Mouse (Mus musculus) stomach, embryonic 14.5 days (tissue): Measurements from ENCODE around the gene Mug1. TPM values are rescaled to one million over a fixed set of nuclear protein-coding genes. Genes with fewer than 3 reads are reported as not detected.
"Not testable (repeated sequence)": the region's sequence is repeated elsewhere in the genome, so short reads cannot be mapped to it uniquely, and the experiment has no call there.

Experiments
- ATAC-seq: fragments of 200-750 bp; cut with Nextera tagmentation; 2 replicates; pipeline ENCODE4 v1.8.0; 2017; ENCODE audit warnings: low read depth, moderate TSS enrichment; ENCODE audit not compliant: insufficient number of reproducible peaks, insufficient read depth, low FRiP score
- H3K27ac ChIP-seq: fragments of 300-500 bp; sonication (generic); 2 replicates; pipeline ENCODE4 v1.5.1; 2014; ENCODE audit warnings: mild to moderate bottlenecking, low read length, moderate library complexity, mixed read lengths
- H3K27me3 ChIP-seq: fragments of 300-500 bp; sonication (generic); 2 replicates; pipeline ENCODE4 v1.6.1; 2014; ENCODE audit warnings: low read length, control low read depth, mixed read lengths; ENCODE audit not compliant: control insufficient read depth, insufficient read depth
- H3K36me3 ChIP-seq: fragments of 300-500 bp; sonication (generic); 2 replicates; pipeline ENCODE4 v1.6.1; 2014; ENCODE audit warnings: mild to moderate bottlenecking, control low read depth, low read length, moderate library complexity, mixed read lengths; ENCODE audit not compliant: control insufficient read depth, insufficient read depth
- H3K4me1 ChIP-seq: fragments of 300-500 bp; sonication (generic); 2 replicates; pipeline ENCODE4 v1.6.1; 2014; ENCODE audit warnings: low read length, control low read depth, mixed read lengths; ENCODE audit not compliant: control insufficient read depth, insufficient read depth
- H3K4me2 ChIP-seq: fragments of 300-500 bp; sonication (generic); replicated peaks from 2 replicates; pipeline ENCODE4 v1.6.1; 2014; ENCODE audit warnings: low read depth, low read length, control low read depth
- H3K4me3 ChIP-seq: fragments of 300-500 bp; sonication (generic); 2 replicates; pipeline ENCODE4 v1.5.1; 2014; ENCODE audit warnings: low read depth, low read length, control low read depth
- H3K9ac ChIP-seq: fragments of 300-500 bp; sonication (generic); replicated peaks from 2 replicates; pipeline ENCODE4 v1.6.1; 2014; ENCODE audit warnings: low read depth, mild to moderate bottlenecking, control low read depth, low read length, moderate library complexity, mixed read lengths
- H3K9me3 ChIP-seq: fragments of 300-500 bp; sonication (generic); 2 replicates; pipeline ENCODE4 v1.6.1; 2016; ENCODE audit warnings: low read depth, low read length, control low read depth; ENCODE audit not compliant: control insufficient read depth
- WGBS: fragments of 180-500 bp; shearing (Covaris S2); extraction: QIAGEN DNeasy Blood & Tissue Kit; methylation state at CpG from one replicate; pipeline ENCODE4 v1.1.7; 2014; 5-methylcytosine and 5-hydroxymethylcytosine counted together
- polyA plus RNA-seq: library from polyadenylated mRNA; unstranded; fragments of >200 nt; fragmentation: Nextera tagmentation; extraction: Ambion mirVana; gene quantifications from 2 replicates; pipeline ENCODE4 v1.2.1, GENCODE M21; 2014

Mug1 gene
- not detected in 2 replicates for polyA plus RNA-seq

DNA sequence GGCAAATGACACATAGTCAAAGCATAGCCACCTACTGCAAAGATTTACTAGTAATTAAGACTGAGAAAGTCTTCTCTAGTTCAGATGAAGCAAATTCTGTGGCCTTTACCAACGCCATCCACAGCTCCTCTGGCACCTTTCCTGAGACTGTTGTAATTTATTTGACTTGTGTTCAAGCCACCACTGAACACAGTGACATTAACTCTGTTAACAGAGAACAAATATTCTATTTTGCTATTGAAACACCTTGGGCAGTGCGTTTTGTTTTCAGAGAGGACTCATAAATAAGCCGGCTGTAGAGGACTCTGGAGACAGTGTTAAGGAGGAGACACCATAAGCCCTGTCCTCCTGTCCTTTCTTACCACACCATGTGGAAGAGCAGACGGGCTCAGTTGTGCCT, at the start of gene Mug1:
TSS of gene Mug1 (plus strand) at position 271 of the 400 bp plus-strand sequence.
- ATAC-seq, H3K27ac ChIP-seq, H3K36me3 ChIP-seq, H3K27me3 ChIP-seq, H3K4me1 ChIP-seq, H3K9ac ChIP-seq, H3K4me2 ChIP-seq, H3K4me3 ChIP-seq, H3K9me3 ChIP-seq: not testable (repeated sequence)
- WGBS: 79% methylated on average over 4 of the region's 4 CpGs

DNA sequence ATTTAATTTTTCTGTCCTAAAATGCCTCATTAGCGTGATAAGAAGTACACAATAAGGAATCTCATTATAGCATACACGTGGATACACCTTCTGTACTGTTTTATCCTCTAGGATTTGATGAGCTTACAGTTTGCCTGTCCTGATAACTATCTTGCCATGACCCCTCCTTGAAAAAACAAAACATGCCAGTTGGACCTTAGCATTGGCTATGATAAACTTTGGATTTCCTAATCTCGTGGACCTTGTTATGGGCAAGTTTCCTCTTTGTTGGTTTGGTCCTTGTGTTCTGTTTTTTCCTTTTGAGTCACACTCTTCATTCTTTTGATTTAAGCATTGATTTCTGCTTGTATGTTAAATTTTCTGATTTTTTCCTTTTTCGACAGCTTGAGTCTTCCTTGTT, 10.3 kb upstream of the Mug1 start:
- Histone ChIP-seq H3K4me2 (no peak overlapping the region), H3K27me3 (no peaks in the 10 kb centered on the region), H3K4me3 (no peak overlapping the region), H3K9me3 (no peaks in the 10 kb centered on the region), H3K36me3 (no peaks in the 10 kb centered on the region), H3K9ac (no peak overlapping the region), H3K4me1 (no peaks in the 10 kb centered on the region), H3K27ac (no peak overlapping the region)
- ATAC-seq: no peak
- 77% methylated on average over 4 of the region's 4 CpGs for WGBS

- Histone ChIP-seq H3K27ac (no peak overlapping the region), H3K27me3 (no peaks in the 10 kb centered on the region), H3K4me3 (no peak overlapping the region), H3K9me3 (no peaks in the 10 kb centered on the region), H3K9ac (no peak overlapping the region), H3K4me1 (no peaks in the 10 kb centered on the region), H3K36me3 (no peaks in the 10 kb centered on the region), H3K4me2 (no peak overlapping the region)
- WGBS: 94% methylated on average over 1 of the region's 1 CpGs
- ATAC-seq: no peak
Measured at GRCm38 (mm10) chr6:121836361-121836760, 2.0 kb upstream of the Mug1 start.

GRCm38 (mm10) chr6:121848378-121848777, 10.0 kb downstream of the Mug1 start:
- Histone ChIP-seq H3K9me3 (no peaks in the 10 kb centered on the region), H3K4me2 (no peak overlapping the region), H3K27me3 (no peaks in the 10 kb centered on the region), H3K4me3 (no peak overlapping the region), H3K4me1 (no peaks in the 10 kb centered on the region), H3K27ac (no peak overlapping the region), H3K36me3 (no peaks in the 10 kb centered on the region), H3K9ac (no peak overlapping the region)
- ATAC-seq: peak; percentile 74
- 36% methylated on average over 1 of the region's 1 CpGs for WGBS

Other genes with a start within 250 kb of the Mug1 start
- gene A2m, start 203.2 kb upstream of the Mug1 start, polyA plus RNA-seq: 0.33 and 0.36 TPM in 2 replicates
- gene Gm7298, start 105.6 kb upstream of the Mug1 start, polyA plus RNA-seq: not detected in 2 replicates
- gene Mug2, start 168.2 kb downstream of the Mug1 start, polyA plus RNA-seq: not detected in 2 replicates